Mouse (Mus musculus): ENCODE data around the gene Il3.
"Not testable (repeated sequence)": the region's sequence is repeated elsewhere in the genome, so short reads cannot be mapped to it uniquely, and the experiment has no call there.

Gene Il3

DNA sequence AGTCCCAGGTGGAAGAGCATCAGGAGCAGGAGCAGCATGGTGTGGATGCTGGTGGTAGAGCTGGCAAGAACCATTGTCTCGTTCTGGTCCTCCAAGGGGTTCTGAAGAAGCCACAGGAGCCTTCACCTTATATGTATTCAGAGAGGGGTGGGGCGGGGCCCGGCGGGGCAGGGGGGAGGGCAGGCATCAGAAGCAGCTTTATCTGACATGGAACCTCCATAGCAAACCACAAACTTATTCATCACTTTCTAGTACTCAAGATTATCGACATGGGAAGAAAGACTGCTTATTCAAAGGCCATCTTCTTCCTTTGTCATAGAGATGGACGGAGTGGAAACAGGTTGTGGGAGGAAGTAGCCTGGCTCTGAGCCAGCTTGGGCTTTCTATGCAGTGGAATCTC is at the start of gene Il3:
Gene Il3 (minus strand): TSS at position 101 of the 400 bp plus-strand sequence.
- DNase-seq: no peak

- peak; percentile 82 for DNase-seq
Observed at GRCm38 (mm10) chr11:54315336-54315735, 48.3 kb upstream of the Il3 start.

GRCm38 (mm10) chr11:54314740-54315139 is 47.7 kb upstream of the Il3 start:
- peak; percentile 84 for DNase-seq

DNA sequence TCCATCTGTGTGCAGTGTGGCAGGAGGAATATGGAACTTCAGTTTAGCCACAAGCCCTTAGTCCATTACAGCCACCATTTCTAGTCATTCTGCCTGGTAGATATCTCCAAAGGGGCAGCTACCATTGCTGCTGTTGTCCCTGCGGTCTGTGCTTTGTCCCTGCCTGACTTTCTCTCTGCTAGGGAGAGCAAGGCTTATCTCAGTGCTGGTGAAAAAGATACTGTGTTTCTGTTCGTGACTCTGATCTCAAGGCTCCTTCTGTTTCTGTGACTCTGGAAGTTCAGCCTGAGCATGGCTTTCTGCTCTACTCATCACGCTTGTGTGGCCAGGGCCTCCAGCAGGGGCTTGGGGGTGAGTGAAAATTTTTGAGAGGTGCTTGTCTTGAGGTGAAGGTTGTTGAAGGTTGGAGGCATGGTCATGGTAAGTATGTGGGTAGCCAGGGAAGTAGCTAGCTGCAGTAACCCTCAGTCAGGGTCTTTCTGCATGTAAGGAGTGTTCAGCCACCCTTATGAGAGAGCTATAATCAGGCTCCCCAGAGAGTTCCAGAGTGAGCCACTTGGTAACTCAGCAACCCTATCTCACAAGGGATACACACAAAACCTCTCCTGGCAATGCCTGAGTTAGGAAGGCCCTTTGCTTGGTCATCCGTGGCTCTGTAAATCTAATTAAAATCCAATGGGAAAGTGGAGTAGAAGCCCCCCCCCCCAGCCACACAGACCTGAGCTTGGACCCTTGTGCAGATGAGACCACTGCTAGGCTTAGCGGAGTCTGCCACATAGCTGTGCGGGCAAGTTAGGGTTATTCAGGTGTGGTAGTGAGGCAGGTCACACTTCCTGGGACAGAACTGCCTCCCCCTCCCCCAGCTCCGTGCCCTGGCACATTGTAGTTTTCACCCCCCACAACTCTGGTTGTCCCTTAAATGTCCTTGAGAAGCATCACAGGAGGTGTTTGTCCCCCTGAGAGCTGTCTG is 46.6 kb upstream of the Il3 start:
- no peak for DNase-seq

GRCm38 (mm10) chr11:54312603-54313002 is 45.5 kb upstream of the Il3 start:
- DNase-seq: no peak

- peak; percentile 97 for DNase-seq
Observed at GRCm38 (mm10) chr11:54312021-54312420, 44.9 kb upstream of the Il3 start.

- DNase-seq: no peak
Observed at GRCm38 (mm10) chr11:54310588-54310987, 43.5 kb upstream of the Il3 start.

DNA sequence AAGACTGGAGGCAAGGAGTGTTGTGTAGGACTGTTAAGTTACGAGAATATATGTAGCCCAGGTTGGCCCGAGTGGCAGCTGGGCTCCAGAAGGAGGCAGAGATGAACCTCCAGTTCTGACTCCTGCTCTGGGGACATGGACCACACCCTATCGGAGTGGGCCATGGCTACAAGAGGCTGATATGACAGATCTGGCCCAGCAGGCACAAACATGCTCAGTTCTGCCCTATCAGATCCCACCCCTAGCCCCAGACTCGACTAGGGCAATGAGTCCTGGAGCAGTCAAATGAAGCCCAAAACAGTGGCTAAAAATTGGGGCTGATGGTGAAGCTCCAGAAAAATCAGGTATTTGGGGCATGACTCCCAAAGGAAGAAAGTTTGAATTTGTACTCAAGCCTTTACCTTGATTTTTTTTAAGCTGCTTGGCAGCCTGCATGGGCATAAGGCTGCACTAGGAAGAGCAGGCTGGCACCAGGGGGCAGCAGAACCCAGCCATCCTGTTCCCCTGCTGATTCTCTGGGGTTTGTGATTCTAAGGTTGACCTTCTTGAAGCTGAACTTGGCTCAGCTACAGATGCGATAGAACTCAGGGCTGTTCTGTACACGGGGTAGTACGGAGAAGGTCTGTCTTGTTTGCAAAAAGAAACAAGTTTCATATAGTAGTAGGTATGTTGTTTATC is 40.2 kb upstream of the Il3 start:
- DNase-seq: no peak

DNA sequence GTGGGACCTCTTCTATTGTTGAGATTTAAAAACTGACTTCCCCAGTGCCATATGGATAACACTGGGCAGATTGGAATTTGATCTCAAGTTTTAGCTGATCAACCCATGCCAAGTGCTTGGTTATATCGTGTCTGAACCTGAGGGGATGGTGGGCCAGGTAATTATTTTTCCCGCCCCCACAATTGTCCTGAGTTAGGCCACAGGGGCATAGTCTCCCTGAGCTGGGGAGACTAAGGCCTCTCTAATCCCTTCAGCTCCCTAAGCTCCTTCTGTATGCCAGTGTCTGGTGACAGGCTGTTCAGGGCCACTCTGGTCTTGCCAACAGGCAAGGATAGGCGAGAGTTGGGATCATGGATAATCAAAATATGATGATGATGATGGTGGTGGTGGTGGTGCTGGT is 38.3 kb upstream of the Il3 start:
- no peak for DNase-seq

DNA sequence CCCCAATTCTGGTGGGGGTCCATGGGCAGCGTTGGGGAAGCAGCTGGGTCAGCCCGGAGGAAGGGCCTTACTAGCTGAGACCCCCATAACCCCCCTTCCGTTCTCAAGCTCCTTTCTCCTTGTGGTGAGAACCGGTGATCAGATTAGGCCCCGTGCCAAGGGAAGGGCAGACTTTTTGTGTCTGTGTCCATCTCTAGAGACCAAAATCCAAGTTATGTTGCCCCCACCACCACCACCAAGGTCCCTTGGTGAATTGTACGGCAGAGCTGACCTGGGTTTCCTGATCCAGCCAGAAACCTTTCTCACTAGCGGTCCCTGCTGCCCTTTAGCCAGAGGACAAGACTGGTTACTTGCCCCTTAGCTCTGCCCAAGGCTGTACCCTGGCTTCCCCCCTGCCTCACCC is 37.4 kb upstream of the Il3 start:
- no peak for DNase-seq

GRCm38 (mm10) chr11:54303728-54304470 is 36.8 kb upstream of the Il3 start, which contains the start of gene Acsl6:
Acsl6 (plus strand) TSS chr11:54303798.
- no peak for DNase-seq

GRCm38 (mm10) chr11:54303076-54303727 is 36.1 kb upstream of the Il3 start:
- no peak for DNase-seq

- no peak for DNase-seq
Observed at GRCm38 (mm10) chr11:54302606-54303005, 35.5 kb upstream of the Il3 start.

- no peak for DNase-seq
Observed at GRCm38 (mm10) chr11:54301994-54302393, 34.9 kb upstream of the Il3 start.

DNA sequence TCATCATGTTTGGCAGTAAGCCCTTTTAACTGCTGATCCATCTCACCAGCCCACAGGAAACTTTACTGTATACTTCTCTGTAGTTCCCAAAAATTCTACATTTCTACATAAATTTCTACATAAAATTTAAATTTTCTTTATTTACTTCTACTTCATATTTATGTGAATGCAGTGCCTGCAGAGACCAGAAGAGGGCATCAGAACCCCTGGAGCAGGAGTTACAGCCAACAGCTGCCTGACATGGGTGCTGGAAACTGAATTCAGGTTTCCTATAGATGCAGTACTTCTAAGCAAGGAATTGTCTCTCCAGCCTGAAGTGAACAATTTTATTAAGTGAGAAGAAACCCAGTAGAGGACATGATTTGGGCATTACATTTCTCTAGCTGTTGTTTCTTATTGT is 31.7 kb upstream of the Il3 start:
- no peak for DNase-seq

- DNase-seq: not testable (repeated sequence)
Observed at GRCm38 (mm10) chr11:54297471-54297870, 30.4 kb upstream of the Il3 start.

DNA sequence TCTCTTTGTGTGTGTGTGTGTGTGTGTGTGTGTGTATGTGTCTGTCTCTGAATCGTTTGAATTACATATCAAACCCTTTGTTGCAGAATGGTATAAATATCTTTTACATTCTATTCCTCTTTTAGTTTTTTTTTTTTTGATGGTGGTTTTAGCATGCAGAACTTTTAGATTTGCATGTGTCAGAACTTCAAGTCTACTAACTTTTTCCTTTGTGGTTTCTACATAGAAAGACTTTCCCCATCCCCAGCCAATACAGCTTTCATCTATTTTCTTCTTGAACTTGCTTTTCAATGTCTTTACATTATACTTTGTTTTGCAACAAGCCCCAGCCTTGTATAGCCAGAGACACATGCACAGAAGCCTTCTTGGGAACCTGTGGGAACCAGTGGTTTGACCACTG is 29.7 kb upstream of the Il3 start:
- DNase-seq: no peak

GRCm38 (mm10) chr11:54295971-54296370 is 28.9 kb upstream of the Il3 start:
- no peak for DNase-seq

DNA sequence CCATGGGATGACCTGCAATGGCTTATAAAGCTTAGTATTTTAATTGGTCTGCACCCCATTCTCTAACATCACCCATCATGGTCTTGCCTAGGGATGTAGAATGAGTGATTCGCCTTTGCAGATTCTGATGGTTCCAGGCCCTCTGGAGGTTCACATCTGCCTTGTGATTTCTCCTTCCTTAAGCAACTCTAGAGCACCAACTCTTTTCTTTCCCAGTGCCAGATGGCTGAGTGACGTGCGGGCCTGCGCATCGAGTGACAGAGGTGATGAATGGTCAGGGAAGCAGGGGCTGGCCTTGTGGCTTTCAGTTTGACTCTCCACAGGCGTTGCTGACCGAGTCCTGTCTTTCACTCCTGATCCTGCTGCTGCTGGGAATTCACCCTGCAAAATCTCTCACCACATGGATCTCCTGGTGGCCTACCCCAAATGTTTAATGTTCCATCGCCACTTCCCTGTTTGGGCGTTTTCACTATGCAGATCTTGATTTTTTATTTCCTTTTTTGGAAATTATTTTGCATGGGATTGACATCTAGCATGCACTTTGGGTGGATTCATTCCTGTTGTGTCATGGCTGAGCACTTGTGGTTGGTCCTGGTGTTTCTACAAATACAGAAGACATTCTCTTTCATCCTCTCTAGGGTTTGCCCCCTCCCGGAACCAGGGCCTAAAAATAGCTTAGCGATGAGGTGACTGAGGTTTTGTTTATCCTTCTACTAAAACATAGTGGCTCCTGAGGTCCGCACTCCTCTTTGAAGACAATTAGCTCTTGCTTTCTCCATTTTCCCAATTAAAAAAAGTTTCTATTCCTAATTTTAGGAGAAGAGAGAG is 27.1 kb upstream of the Il3 start:
- DNase-seq: no peak

DNA sequence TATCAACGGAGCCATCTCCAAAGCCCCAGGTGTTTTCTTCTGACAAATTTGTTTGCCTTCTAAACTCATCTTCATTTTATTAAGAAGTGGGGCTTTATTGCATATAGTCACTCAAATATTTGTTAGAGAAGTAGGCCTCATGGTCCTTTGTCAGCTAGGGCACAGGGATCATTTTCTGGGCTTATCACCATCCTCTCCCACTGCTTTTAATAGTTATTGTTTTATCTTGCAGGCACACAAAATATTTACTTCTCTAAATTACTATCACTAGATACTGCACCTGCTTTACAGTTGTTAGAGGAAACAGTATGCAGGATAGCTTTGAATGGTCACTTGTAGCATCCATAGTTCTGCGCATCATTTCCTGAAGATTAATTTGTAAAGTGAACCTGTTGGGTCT is 25.1 kb upstream of the Il3 start:
- DNase-seq: no peak

DNA sequence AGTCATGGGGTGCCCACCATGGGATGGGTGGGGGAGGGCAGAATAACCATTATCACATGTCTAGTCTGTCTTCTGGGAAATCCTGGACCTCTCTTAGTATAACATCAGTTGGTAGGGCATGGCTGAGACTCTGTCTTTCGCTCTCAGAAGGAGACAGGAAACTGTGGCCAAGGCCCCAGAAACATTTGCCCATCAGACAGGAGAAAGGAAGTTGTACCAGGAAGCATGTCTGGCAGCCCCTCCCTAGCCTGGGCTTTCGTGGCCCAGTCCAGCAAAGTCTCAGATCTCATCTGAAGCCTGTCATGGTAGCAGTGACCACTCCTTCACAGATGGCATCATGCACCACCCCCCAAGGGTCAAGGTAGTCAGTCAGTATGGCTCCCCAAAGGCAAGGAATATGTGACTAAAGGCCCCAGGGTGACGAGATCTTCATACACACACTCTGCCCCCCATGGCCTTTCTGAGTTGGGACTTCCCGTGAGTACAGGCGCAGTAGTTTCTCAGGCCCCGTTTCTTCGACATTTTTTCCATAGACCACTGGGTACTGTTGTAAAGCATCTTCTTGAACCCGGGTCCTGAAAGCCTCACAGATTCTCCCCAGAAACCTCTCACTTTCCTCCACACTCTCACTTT is 20.9 kb upstream of the Il3 start:
- DNase-seq: no peak

All from heart, adult 11 months (tissue).